Mouse (Mus musculus): Measurements from ENCODE around the gene Cox17.
A peak's percentile ranks its signal among the peaks of the same experiment; 100 is the strongest.

DNA sequence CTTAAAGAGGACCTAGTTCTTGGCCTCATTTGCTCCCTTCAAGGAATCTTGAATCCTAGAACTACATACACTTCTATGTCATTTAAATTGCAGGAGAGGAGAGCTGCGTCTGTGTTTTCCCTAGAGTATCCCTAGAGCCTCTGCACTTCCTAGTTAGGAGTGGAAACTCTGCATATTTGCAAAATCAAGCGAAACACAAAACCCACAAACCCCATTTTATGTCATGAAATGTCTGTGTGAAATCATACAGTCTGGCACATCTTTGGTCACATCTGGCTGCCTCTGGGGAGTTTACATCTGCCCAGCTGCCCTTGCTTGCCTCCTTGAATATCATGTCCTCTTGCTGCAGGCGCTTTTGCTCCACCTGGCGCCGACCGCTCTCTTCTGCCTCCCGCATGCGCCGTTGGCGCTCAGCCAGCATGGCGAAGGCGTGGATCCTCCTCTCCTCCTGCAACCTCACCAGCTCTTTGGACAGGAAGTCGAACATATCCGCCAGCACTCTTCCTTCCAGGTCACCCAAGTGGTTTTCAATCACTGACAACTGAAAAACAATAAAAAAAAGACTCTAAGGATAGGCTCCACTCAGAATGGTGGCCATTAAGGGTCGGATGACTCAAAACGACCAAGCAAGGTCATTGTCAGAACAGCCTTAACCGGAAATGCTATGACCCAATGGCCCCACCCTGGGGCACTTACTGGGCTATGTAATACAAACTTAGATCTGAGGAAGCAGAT, 42.2 kb upstream of the Cox17 start:
- TF ChIP-seq CTCF (conservative IDR thresholded peaks at IDR 0.05; ENCODE audit: insufficient read depth, insufficient read length, low read depth, low read length) (0 out of 2 replicates have a peak, but pooled peaks have one; percentile 15), POLR2A (IDR thresholded peaks at IDR 0.05; ENCODE audit: low read depth, low read length) (no peak)

Measured in kidney, adult 2 months (tissue).